Mouse (Mus musculus) forebrain, embryonic 15.5 days (tissue): ENCODE measurements at regions not wholly inside any gene's neighbourhood (a gene's known extent, or its start where the extent isn't known, plus 50 kb on each side); places are given as distances from the start of the nearest gene placed in this dataset.

Experiments used
- ATAC-seq: fragments of 200-750 bp; cut with Nextera tagmentation; replicated peaks from 2 replicates; pipeline ENCODE4 v1.8.0; 2017; ENCODE audit warnings: mild to moderate bottlenecking, moderate TSS enrichment, moderate library complexity
- H3K27ac ChIP-seq: fragments of 300-500 bp; sonication (generic); replicated peaks from 2 replicates; pipeline ENCODE4 v1.5.1; 2015; ENCODE audit warnings: mild to moderate bottlenecking, inconsistent platforms
- H3K27me3 ChIP-seq: fragments of 300-500 bp; sonication (generic); 2 replicates; pipeline ENCODE4 v1.6.1; 2015; ENCODE audit warnings: inconsistent platforms
- H3K36me3 ChIP-seq: fragments of 300-500 bp; sonication (generic); 2 replicates; pipeline ENCODE4 v1.6.1; 2015; ENCODE audit warnings: mild to moderate bottlenecking, inconsistent platforms
- H3K4me1 ChIP-seq: fragments of 300-500 bp; sonication (generic); 2 replicates; pipeline ENCODE4 v1.6.1; 2015; ENCODE audit warnings: inconsistent platforms
- H3K4me2 ChIP-seq: fragments of 300-500 bp; sonication (generic); replicated peaks from 2 replicates; pipeline ENCODE4 v1.6.1; 2015; ENCODE audit warnings: mild to moderate bottlenecking, inconsistent platforms
- H3K4me3 ChIP-seq: fragments of 300-500 bp; sonication (generic); 2 replicates; pipeline ENCODE4 v1.5.1; 2015; ENCODE audit warnings: mild to moderate bottlenecking, inconsistent platforms
- H3K9ac ChIP-seq: fragments of 300-500 bp; sonication (generic); replicated peaks from 2 replicates; pipeline ENCODE4 v1.6.1; 2015; ENCODE audit warnings: mild to moderate bottlenecking, inconsistent platforms
- H3K9me3 ChIP-seq: fragments of 300-500 bp; sonication (generic); 2 replicates; pipeline ENCODE4 v1.6.1; 2016; ENCODE audit warnings: inconsistent platforms
- WGBS: fragments of 180-500 bp; shearing (Covaris S2); methylation state at CpG from one replicate; pipeline ENCODE4 v1.1.7; 2015; ENCODE audit warnings: mixed read lengths; 5-methylcytosine and 5-hydroxymethylcytosine counted together

DNA sequence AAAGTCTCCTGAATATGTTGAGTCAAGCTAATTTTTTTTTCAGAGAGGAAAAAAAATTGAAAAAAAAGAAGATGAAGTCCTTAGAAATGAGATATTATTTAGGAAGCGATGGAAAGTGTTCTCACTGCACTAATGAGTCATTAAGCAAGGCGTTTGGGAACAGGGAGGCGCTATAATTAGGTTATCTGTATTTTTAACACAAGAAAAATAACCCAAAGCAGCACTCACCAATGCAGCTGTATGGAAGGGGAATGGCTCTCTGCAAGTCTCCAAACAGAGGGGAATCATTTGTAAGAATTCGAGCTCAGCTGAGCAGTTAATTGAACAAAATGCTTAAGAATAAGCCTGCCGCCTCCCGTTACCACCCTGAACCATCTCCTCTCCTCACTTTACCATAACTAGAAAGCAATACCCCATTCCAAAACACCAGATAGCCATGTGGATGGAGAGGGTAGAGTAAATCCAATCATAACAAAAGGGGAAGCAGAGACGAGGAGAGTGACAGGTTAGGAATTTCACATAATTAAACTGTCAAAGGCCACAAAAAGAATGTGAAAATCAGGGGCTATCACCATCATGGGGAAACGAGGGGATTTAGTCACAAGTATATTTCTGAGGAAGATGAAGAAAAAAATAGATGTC is 187.5 kb upstream of the Tox3 start:
- no peaks in the 10 kb centered on the region for H3K9me3 ChIP-seq
- H3K4me3 ChIP-seq: no peak overlapping the region
- 15% methylated on average over 8 of the region's 8 CpGs for WGBS
- peak overlapping the region; percentile 68 for H3K27ac ChIP-seq
- no peaks in the 10 kb centered on the region for H3K36me3 ChIP-seq
- no peak overlapping the region for H3K4me2 ChIP-seq
- peaks cover 25% of the 10 kb centered on the region for H3K4me1 ChIP-seq
- peak; percentile 80 for ATAC-seq
- no peak overlapping the region for H3K9ac ChIP-seq
- no peaks in the 10 kb centered on the region for H3K27me3 ChIP-seq

DNA sequence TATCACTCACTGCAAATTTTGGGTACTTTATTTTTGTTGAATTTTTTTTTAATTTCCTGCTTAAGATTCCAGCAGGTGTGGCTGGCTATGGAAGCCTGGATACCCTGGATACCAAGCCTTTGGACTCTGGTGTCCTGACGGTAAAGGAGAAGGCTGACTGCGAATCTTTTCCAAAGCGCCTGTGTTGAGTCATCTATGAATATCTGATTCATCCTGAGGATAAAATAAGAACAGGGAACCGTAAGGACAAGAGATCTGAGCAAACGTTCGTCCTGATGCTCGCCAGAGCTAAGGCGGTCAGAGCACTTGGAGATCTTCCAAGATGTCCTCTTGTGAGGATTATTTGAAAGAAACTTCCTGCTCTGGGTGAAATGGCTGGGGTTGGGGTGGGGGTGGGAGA is 173.2 kb upstream of the Tox3 start:
- 73% methylated on average over 8 of the region's 8 CpGs for WGBS
- H3K4me1 ChIP-seq: peaks cover 29% of the 10 kb centered on the region
- H3K9ac ChIP-seq: no peak overlapping the region
- ATAC-seq: no peak
- no peak overlapping the region for H3K4me2 ChIP-seq
- no peak overlapping the region for H3K4me3 ChIP-seq
- H3K9me3 ChIP-seq: no peaks in the 10 kb centered on the region
- H3K27ac ChIP-seq: no peak overlapping the region
- H3K27me3 ChIP-seq: no peaks in the 10 kb centered on the region
- H3K36me3 ChIP-seq: no peaks in the 10 kb centered on the region

DNA sequence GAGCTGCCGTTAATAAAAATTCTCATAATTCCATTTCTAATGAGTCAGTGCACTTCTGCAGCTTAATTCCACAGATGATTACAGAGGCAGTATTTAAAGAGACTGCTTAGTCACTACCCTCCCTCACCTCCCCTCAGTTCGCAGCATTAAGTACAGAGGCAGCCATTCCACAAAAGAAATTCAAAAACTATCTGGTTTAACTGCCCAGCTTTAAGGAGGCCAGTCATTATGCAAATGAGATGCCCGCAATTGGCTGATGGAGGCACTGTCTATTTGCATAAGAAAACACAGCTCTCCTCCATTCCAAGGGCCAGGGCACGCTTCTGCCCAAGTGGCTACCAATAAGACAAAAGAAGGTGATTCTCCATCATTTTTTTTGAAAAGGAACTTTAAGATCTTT is 172.0 kb upstream of the Tox3 start:
- no peak overlapping the region for H3K4me3 ChIP-seq
- H3K4me2 ChIP-seq: no peak overlapping the region
- 5% methylated on average over 4 of the region's 4 CpGs for WGBS
- no peak overlapping the region for H3K9ac ChIP-seq
- H3K36me3 ChIP-seq: no peaks in the 10 kb centered on the region
- no peaks in the 10 kb centered on the region for H3K9me3 ChIP-seq
- peak; percentile 84 for ATAC-seq
- peaks cover 29% of the 10 kb centered on the region for H3K4me1 ChIP-seq
- H3K27me3 ChIP-seq: no peaks in the 10 kb centered on the region
- 0 out of 2 replicates have a peak overlapping the region, but pooled peaks have one; percentile 8 for H3K27ac ChIP-seq

DNA sequence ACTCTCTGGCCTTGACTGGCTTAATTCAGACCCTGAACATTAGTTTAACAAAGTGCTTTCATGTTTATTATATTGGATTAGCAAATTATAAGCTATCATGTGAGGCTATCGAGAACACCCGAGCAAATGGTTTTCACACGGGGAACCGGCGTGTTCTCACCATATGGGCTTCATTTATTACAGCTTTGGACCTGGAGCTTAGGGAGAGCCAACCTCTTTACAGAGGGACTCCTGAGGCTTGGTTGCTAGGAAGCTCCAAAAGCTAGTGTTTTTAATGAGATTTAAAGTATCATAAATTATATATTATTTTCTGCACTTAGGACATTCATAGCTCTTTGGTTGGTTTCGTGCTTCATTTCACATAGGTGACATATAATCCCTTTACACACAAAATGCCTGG is 171.4 kb upstream of the Tox3 start:
- 36% methylated on average over 6 of the region's 6 CpGs for WGBS
- H3K27ac ChIP-seq: no peak overlapping the region
- peaks cover 29% of the 10 kb centered on the region for H3K4me1 ChIP-seq
- H3K36me3 ChIP-seq: no peaks in the 10 kb centered on the region
- no peak overlapping the region for H3K9ac ChIP-seq
- H3K4me2 ChIP-seq: no peak overlapping the region
- ATAC-seq: no peak
- no peaks in the 10 kb centered on the region for H3K27me3 ChIP-seq
- no peaks in the 10 kb centered on the region for H3K9me3 ChIP-seq
- H3K4me3 ChIP-seq: no peak overlapping the region

DNA sequence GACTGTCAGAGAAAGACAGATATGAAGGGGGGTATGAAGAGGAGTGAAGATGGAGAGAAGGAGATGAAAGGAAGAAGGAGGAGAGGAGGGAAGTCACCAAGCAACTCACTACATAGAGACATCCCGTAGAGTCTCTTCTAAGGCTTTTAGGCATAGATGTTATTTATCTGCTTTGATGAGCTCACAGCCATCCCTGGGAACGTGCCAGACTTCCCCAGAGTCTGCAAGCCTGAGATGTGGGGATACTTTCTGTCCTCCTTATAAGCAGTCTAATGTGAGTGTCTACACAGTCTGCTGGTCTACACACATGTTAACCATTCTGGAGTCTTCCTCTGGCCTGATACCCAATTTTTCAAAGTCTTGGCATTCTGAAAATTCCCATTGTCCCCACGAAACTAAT is 166.0 kb upstream of the Tox3 start:
- no peaks in the 10 kb centered on the region for H3K9me3 ChIP-seq
- H3K4me1 ChIP-seq: peaks cover 16% of the 10 kb centered on the region

DNA sequence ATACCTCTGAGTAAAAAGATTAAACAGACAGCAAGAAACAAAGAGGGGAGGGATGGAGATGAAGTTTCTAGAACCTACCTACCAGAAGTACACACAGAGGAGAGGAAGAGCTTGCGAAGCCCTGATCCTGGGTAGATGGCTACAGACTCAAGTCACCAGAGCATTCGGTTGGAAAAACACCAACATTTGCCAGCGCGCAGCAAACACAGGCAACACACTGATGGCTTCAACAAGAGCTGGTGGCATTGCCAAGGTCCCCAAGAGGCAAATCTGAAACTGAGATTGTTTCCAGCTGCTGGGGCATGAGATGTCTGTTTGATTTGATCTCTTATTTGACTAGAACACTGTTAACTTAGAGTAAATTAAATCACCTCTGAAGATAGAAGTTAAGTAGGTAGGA is 165.5 kb upstream of the Tox3 start:
- Histone ChIP-seq H3K4me3 (no peak overlapping the region), H3K4me2 (no peak overlapping the region), H3K27ac (no peak overlapping the region), H3K4me1 (peaks cover 15% of the 10 kb centered on the region), H3K36me3 (no peaks in the 10 kb centered on the region), H3K9ac (no peak overlapping the region), H3K27me3 (no peaks in the 10 kb centered on the region), H3K9me3 (no peaks in the 10 kb centered on the region)
- ATAC-seq: no peak
- 78% methylated on average over 4 of the region's 4 CpGs for WGBS

More for the DNA sequence above, 166.0 kb upstream of the Tox3 start:
- Histone ChIP-seq H3K36me3 (no peaks in the 10 kb centered on the region), H3K9ac (no peak overlapping the region), H3K27me3 (no peaks in the 10 kb centered on the region), H3K27ac (no peak overlapping the region), H3K4me3 (no peak overlapping the region), H3K4me2 (no peak overlapping the region)
- no peak for ATAC-seq
- 76% methylated on average over 3 of the region's 3 CpGs for whole genome bisulfite sequencing

DNA sequence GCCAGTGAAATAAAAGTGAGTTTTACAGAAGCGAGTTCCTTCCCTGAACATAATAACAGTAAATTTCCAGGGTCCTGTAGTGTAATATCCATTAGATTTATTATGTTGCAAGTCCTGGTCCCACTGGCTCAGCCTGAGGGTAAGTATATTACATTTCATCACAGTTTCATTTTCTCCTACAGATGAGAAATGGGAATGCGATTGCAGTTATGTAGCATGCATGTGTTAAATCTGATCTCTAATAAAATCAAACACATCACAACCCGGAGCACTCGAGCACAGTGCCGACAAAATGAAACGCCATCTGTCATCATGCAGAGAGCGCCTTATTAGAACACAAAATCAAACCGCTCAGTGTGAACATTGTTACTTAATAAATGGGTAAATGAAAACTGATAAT is 165.0 kb upstream of the Tox3 start:
- H3K27me3 ChIP-seq: no peaks in the 10 kb centered on the region
- peaks cover 15% of the 10 kb centered on the region for H3K4me1 ChIP-seq
- peak overlapping the region; percentile 6; the same call in 1 of the 2 replicates for H3K27ac ChIP-seq
- no peaks in the 10 kb centered on the region for H3K36me3 ChIP-seq
- no peaks in the 10 kb centered on the region for H3K9me3 ChIP-seq
- peak; percentile 57; the same call in 1 of the 2 replicates for ATAC-seq
- 34% methylated on average over 8 of the region's 8 CpGs for WGBS
- no peak overlapping the region for H3K4me3 ChIP-seq
- no peak overlapping the region for H3K9ac ChIP-seq
- H3K4me2 ChIP-seq: no peak overlapping the region

DNA sequence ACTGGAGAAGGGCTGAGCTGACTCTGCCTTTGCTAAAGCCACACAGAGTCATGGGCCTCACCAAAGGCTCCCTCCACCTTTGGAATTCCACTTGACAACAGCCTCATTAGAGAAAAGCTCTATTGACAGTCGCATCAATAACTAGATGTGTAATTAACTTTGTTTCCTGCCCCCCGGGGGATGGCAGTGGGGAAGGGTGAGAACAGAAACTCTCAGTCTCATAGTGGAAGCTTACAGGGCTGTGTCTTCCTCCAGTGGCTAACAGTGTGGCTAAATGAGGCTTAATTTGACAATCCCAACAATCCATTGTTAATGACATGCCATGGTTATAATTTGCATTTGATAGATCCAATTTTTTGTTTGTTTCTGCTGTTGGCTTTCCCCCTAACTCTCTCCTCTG is 164.5 kb upstream of the Tox3 start:
- no peaks in the 10 kb centered on the region for H3K27me3 ChIP-seq
- peak overlapping the region; percentile 6; the same call in 1 of the 2 replicates for H3K27ac ChIP-seq
- H3K9ac ChIP-seq: no peak overlapping the region
- H3K4me1 ChIP-seq: peaks cover 15% of the 10 kb centered on the region
- H3K36me3 ChIP-seq: no peaks in the 10 kb centered on the region
- no peak overlapping the region for H3K4me3 ChIP-seq
- WGBS: 5% methylated on average over 2 of the region's 2 CpGs
- no peak overlapping the region for H3K4me2 ChIP-seq
- no peak for ATAC-seq
- H3K9me3 ChIP-seq: no peaks in the 10 kb centered on the region

DNA sequence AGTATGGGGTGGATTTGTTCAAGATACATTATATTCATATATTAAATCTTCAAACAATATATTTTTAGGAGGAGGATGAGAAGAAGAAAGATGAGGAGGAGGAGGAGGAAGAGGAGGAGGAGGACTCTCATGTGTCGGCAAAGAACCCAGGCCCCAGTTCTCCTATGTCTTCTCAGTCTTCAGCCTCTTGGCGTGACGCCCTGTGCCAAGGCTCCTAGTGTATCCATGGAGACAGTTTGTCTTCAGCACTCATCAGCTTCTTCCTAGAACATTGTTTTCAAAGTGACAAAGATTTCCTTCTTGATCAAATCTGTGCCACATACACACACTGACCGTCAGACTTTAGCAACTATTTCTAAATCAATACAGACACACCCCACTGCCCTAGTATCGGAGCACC is 156.4 kb upstream of the Tox3 start:
- Histone ChIP-seq H3K27ac (no peak overlapping the region), H3K36me3 (no peaks in the 10 kb centered on the region), H3K9me3 (no peaks in the 10 kb centered on the region), H3K4me3 (no peak overlapping the region), H3K27me3 (no peaks in the 10 kb centered on the region), H3K4me1 (no peaks in the 10 kb centered on the region), H3K4me2 (no peak overlapping the region), H3K9ac (no peak overlapping the region)
- 84% methylated on average over 5 of the region's 5 CpGs for WGBS
- ATAC-seq: no peak

DNA sequence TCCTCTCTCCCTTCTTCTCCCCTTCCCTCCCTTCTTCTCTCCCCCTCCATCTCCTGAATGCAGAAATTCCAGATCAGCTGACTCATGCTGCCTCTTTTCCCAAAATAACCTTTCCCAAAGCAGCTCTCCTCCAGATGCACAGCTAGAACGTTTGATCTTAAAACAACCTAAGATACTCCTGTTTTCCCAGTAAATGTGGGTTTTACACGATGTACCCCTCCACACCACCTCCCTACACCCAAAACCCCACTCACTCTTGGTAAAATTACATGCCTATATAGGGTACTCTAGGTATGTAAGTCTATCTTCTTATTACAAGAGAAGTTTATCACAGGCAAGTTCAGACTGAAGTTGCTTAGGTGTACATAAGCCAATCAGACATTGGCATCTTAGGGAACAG is 155.2 kb upstream of the Tox3 start:
- WGBS: 53% methylated on average over 2 of the region's 2 CpGs
- no peak for ATAC-seq
- Histone ChIP-seq H3K9me3 (no peaks in the 10 kb centered on the region), H3K4me3 (no peak overlapping the region), H3K27ac (no peak overlapping the region), H3K36me3 (no peaks in the 10 kb centered on the region), H3K4me2 (no peak overlapping the region), H3K27me3 (no peaks in the 10 kb centered on the region), H3K4me1 (no peaks in the 10 kb centered on the region), H3K9ac (no peak overlapping the region)

DNA sequence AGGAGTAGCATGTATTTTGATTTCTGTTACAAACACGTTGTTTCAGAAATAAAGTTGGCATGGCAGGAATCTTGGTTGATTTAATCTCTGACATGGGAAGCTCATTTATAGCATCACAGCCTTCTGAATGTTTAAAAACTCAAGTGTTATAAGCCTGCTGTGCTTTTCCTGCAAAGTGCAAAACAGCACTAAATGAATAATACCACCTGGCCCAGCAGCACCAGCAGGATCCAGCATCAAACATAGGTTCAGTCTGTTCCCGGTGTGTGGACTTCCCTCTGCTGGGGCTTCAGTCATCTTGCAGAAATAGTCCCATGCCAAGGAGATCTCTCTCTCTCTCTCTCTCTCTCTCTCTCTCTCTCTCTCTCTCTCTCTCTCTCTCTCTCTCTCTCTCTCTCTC is 154.7 kb upstream of the Tox3 start:
- Histone ChIP-seq H3K9me3 (no peaks in the 10 kb centered on the region), H3K9ac (no peak overlapping the region), H3K27ac (no peak overlapping the region), H3K36me3 (no peaks in the 10 kb centered on the region), H3K4me1 (peaks cover 2% of the 10 kb centered on the region; the same call in 1 of the 2 replicates), H3K4me3 (no peak overlapping the region), H3K4me2 (no peak overlapping the region), H3K27me3 (no peaks in the 10 kb centered on the region)
- no peak for ATAC-seq
- WGBS: 70% methylated on average over 2 of the region's 2 CpGs

DNA sequence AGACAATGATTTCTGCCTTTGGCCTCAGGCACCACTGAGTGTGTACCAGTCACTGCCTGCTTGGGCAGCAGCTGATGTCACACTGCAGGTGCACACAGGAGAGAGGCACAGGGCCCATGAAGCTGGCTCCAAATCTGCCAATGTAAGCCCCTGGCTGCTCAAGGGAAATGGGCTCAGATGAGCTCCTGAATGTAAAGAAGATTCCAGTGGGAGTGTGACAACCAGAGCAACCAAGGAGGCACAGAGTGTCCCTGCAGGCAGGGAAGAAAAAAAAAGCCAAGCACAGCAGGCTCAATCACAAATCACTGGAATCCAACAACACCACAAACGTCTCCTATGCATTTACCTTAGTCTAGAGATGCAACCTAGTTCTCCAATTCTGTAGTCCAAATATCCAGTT is 151.2 kb upstream of the Tox3 start:
- H3K27ac ChIP-seq: no peak overlapping the region
- H3K4me3 ChIP-seq: no peak overlapping the region
- H3K4me2 ChIP-seq: no peak overlapping the region
- peaks cover 28% of the 10 kb centered on the region for H3K4me1 ChIP-seq
- WGBS: 53% methylated on average over 1 of the region's 1 CpGs
- H3K9me3 ChIP-seq: no peaks in the 10 kb centered on the region
- no peak for ATAC-seq
- no peaks in the 10 kb centered on the region for H3K27me3 ChIP-seq
- no peaks in the 10 kb centered on the region for H3K36me3 ChIP-seq
- H3K9ac ChIP-seq: no peak overlapping the region

DNA sequence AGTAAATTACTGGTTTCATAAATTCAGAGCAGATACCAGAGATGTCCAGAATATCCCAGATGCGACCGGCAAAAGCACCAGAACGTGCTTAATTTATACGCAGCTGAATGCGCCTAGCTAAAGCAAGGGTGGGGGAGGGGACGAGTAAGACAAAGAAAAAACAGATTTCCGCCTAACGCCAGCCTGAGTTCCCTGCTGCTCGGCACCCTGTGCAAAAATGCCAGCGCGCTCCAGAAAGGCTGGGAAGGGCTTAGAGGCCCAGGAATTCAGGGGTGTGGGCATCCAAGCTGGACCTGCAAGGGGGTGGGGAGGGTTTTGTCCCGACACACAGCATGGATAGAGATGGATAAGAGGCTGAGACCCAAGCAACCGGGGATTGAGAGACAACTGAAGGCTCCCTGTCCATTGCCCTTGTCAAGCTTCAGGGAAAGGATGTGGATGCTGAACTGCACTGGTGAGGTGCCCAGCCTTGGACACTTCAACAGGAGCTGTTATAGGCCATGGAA is 148.6 kb upstream of the Tox3 start:
- 1% methylated on average over 13 of the region's 13 CpGs for WGBS
- Histone ChIP-seq H3K36me3 (no peaks in the 10 kb centered on the region), H3K4me1 (peaks cover 42% of the 10 kb centered on the region), H3K4me2 (peak overlapping the region; percentile 41), H3K4me3 (peak overlapping the region; percentile 21), H3K27me3 (no peaks in the 10 kb centered on the region), H3K27ac (peak overlapping the region; percentile 95), H3K9me3 (no peaks in the 10 kb centered on the region), H3K9ac (peak overlapping the region; percentile 46)
- ATAC-seq: peak; percentile 82
